Mouse (Mus musculus): ENCODE measurements around the gene Gm17617.

Gene Gm17617

GRCm38 (mm10) chr13:55133448-55133847 is at the start of gene Gm17617:
Gm17617 (minus strand) TSS chr13:55133548.
- no peak for DNase-seq (ENCODE audit: low read depth, low spot score)

GRCm38 (mm10) chr13:55182173-55182894 is 49.0 kb upstream of the Gm17617 start:
- DNase-seq (ENCODE audit: low read depth, low spot score) = no peak

GRCm38 (mm10) chr13:55181786-55182172 is 48.4 kb upstream of the Gm17617 start:
- no peak for DNase-seq (ENCODE audit: low read depth, low spot score)

GRCm38 (mm10) chr13:55179591-55179990 is 46.2 kb upstream of the Gm17617 start:
- DNase-seq (ENCODE audit: low read depth, low spot score) = no peak

GRCm38 (mm10) chr13:55178556-55178955 is 45.2 kb upstream of the Gm17617 start:
- DNase-seq (ENCODE audit: low read depth, low spot score) = peak; percentile 72

- DNase-seq (ENCODE audit: low read depth, low spot score) = no peak
These were observed 44.7 kb upstream of the Gm17617 start for GRCm38 (mm10) chr13:55177903-55178496.

- no peak for DNase-seq (ENCODE audit: low read depth, low spot score)
These were observed 42.9 kb upstream of the Gm17617 start for GRCm38 (mm10) chr13:55176265-55176664.

GRCm38 (mm10) chr13:55174347-55174746 is 41.0 kb upstream of the Gm17617 start:
- no peak for DNase-seq (ENCODE audit: low read depth, low spot score)

- no peak for DNase-seq (ENCODE audit: low read depth, low spot score)
These were observed 39.0 kb upstream of the Gm17617 start for GRCm38 (mm10) chr13:55172336-55172770.

GRCm38 (mm10) chr13:55171517-55172335 is 38.4 kb upstream of the Gm17617 start:
- DNase-seq (ENCODE audit: low read depth, low spot score) = peak; percentile 11

GRCm38 (mm10) chr13:55168958-55169369 is 35.6 kb upstream of the Gm17617 start:
- DNase-seq (ENCODE audit: low read depth, low spot score) = no peak

- DNase-seq (ENCODE audit: low read depth, low spot score) = no peak
These were observed 34.9 kb upstream of the Gm17617 start for GRCm38 (mm10) chr13:55168255-55168654.

- DNase-seq (ENCODE audit: low read depth, low spot score) = no peak
These were observed 34.5 kb upstream of the Gm17617 start for GRCm38 (mm10) chr13:55167798-55168197.

- DNase-seq (ENCODE audit: low read depth, low spot score) = no peak
These were observed 33.7 kb upstream of the Gm17617 start for GRCm38 (mm10) chr13:55166806-55167725.

- no peak for DNase-seq (ENCODE audit: low read depth, low spot score)
These were observed 32.5 kb upstream of the Gm17617 start for GRCm38 (mm10) chr13:55165831-55166339.

- DNase-seq (ENCODE audit: low read depth, low spot score) = no peak
These were observed 30.2 kb upstream of the Gm17617 start for GRCm38 (mm10) chr13:55163553-55163952.

GRCm38 (mm10) chr13:55162365-55162764 is 29.0 kb upstream of the Gm17617 start:
- DNase-seq (ENCODE audit: low read depth, low spot score) = no peak

- DNase-seq (ENCODE audit: low read depth, low spot score) = no peak
These were observed 20.6 kb upstream of the Gm17617 start for GRCm38 (mm10) chr13:55153951-55154350.

GRCm38 (mm10) chr13:55152621-55153415 is 19.5 kb upstream of the Gm17617 start, which contains the start of gene Fgfr4:
Fgfr4 (plus strand) TSS chr13:55152640.
- DNase-seq (ENCODE audit: low read depth, low spot score) = no peak

GRCm38 (mm10) chr13:55140271-55140670 is 6.9 kb upstream of the Gm17617 start:
- DNase-seq (ENCODE audit: low read depth, low spot score) = no peak
